Mouse (Mus musculus): ENCODE measurements around the gene Gm20795.
"Not testable (repeated sequence)": the region's sequence is repeated elsewhere in the genome, so short reads cannot be mapped to it uniquely, and the experiment has no call there.

Gene Gm20795

DNA sequence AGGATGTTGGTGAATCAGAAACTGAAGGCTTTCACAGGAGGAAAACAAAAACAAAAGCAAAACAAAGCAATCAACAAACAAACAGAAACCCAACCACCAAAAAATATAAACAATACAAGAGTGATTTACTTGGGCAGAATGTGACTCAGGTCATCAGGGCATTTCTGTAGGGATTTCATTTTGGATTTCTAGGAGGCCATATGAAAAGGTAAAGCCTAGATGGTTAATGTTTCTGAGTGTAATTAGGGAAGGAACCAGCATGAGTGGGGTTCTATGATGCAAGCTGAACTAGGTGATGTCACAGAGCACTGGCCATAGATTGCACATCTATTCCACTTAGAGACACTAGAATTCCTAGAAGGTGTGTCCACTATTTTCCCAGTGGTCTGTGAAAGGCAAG is at the start of gene Gm20795:
Gm20795 (plus strand) TSS at position 301 of the 400 bp plus-strand sequence.
- not testable (repeated sequence) for DNase-seq

DNA sequence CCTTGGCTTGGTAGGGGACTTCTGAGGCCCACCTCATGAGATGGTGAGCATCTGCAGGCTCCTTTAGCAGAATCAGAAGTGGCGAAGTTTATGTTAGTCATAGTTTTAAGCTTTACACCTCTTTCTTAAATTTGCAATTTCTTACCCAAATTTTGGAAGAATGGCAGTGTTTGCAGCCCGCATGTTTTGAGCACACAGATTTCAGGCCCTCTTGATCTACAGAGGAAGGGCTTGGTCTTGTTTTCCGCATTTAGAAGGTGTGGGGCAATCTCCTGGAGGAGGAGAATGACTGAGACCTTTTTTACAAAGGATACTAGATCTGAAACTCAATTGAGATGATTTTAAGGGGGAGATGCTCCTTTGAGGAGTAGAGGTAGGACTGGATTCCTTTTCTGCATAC is 29.0 kb upstream of the Gm20795 start, which contains the start of gene Gm21797:
Gm21797 (minus strand) TSS at position 101 of the 400 bp plus-strand sequence.
- DNase-seq: not testable (repeated sequence)
